Mouse (Mus musculus): ENCODE results near the gene Esam.

DNA sequence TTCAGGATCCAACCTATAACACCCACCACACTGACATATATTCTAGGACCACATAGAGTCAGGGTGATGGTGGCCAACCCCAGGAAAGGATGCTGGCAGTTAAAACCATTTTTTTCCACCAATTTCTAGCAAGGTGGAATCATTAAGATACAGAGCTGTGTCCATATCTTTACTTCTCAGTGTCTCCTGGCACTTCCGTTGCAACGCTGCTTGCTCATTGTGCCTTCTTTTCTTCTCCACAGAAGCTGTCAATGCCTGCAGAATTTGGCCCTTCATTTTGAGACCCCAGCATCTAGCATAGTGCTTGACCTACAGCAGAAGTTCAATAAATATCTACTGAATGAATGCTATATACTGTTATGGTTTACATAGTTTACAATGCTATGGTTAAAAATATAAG lies 39.1 kb downstream of the Esam start:
- TF ChIP-seq CTCF (IDR thresholded peaks at IDR 0.05; ENCODE audit: extremely low read depth, insufficient read length, insufficient replicate concordance, low read depth, low read length) (no peak), POLR2A (IDR thresholded peaks at IDR 0.05; ENCODE audit: low read depth, low read length) (no peak)
